Mouse (Mus musculus) frontal cortex, postnatal 25 days (tissue): Measurements from ENCODE around the gene Dennd4a.

Experiments used
- DNase-seq, 2 experiments: peaks; one replicate each; pipeline ENCODE4 v3.0.0; 2022; ENCODE audit warnings: low spot score in 2 of 2

The Dennd4a gene

GRCm38 (mm10) chr9:64957276-64957675 lies 146.1 kb downstream of the Dennd4a start:
- no peak for DNase-seq

- peak; percentile 95 to 98 for DNase-seq
Observed at GRCm38 (mm10) chr9:64960117-64960977, 149.2 kb downstream of the Dennd4a start, which contains the start of gene Ints14. TSS of gene Ints14 (plus strand) at chr9:64960905.

GRCm38 (mm10) chr9:64960978-64961320 lies 149.8 kb downstream of the Dennd4a start:
- DNase-seq = no peak
